Mouse (Mus musculus): ENCODE results near the gene Nhsl1.
A peak's percentile ranks its signal among the peaks of the same experiment; 100 is the strongest.
"Not testable (repeated sequence)": the region's sequence is repeated elsewhere in the genome, so short reads cannot be mapped to it uniquely, and the experiment has no call there.

Nhsl1 gene

GRCm38 (mm10) chr10:18448896-18449295 lies 130.1 kb downstream of the Nhsl1 start:
- DNase-seq, result not testable (repeated sequence)

GRCm38 (mm10) chr10:18453380-18453779 lies 134.6 kb downstream of the Nhsl1 start:
- peak; percentile 89 for DNase-seq

GRCm38 (mm10) chr10:18454161-18454560 lies 135.4 kb downstream of the Nhsl1 start:
- DNase-seq, result no peak

- no peak for DNase-seq
These were observed 136.6 kb downstream of the Nhsl1 start for GRCm38 (mm10) chr10:18455301-18455920.

- no peak for DNase-seq
These were observed 139.2 kb downstream of the Nhsl1 start for GRCm38 (mm10) chr10:18457808-18458475.

- no peak for DNase-seq
These were observed 142.6 kb downstream of the Nhsl1 start for GRCm38 (mm10) chr10:18461336-18461735.

GRCm38 (mm10) chr10:18463071-18463841 lies 144.5 kb downstream of the Nhsl1 start:
- no peak for DNase-seq

GRCm38 (mm10) chr10:18468396-18468795 lies 149.6 kb downstream of the Nhsl1 start:
- DNase-seq, result no peak

GRCm38 (mm10) chr10:18469279-18470135 lies 150.7 kb downstream of the Nhsl1 start:
- DNase-seq, result no peak

GRCm38 (mm10) chr10:18470351-18471060 lies 151.7 kb downstream of the Nhsl1 start:
- no peak for DNase-seq

- no peak for DNase-seq
These were observed 152.9 kb downstream of the Nhsl1 start for GRCm38 (mm10) chr10:18471648-18472047.

- DNase-seq, result no peak
These were observed 156.3 kb downstream of the Nhsl1 start for GRCm38 (mm10) chr10:18475126-18475525.

GRCm38 (mm10) chr10:18478294-18478693 lies 159.5 kb downstream of the Nhsl1 start:
- peak; percentile 24 for DNase-seq

- DNase-seq, result no peak
These were observed 160.5 kb downstream of the Nhsl1 start for GRCm38 (mm10) chr10:18479285-18479684.

- peak; percentile 17 for DNase-seq
These were observed 162.1 kb downstream of the Nhsl1 start for GRCm38 (mm10) chr10:18480836-18481235.

- DNase-seq, result peak; percentile 77
These were observed 163.9 kb downstream of the Nhsl1 start for GRCm38 (mm10) chr10:18482558-18483141.

- no peak for DNase-seq
These were observed 164.9 kb downstream of the Nhsl1 start for GRCm38 (mm10) chr10:18483658-18484057.

GRCm38 (mm10) chr10:18484731-18485130 lies 165.9 kb downstream of the Nhsl1 start:
- no peak for DNase-seq

GRCm38 (mm10) chr10:18488239-18488803 lies 169.5 kb downstream of the Nhsl1 start:
- DNase-seq, result no peak

GRCm38 (mm10) chr10:18489936-18490335 lies 171.2 kb downstream of the Nhsl1 start:
- DNase-seq, result no peak

GRCm38 (mm10) chr10:18491952-18492351 lies 173.2 kb downstream of the Nhsl1 start:
- DNase-seq, result no peak

Measured in right cerebral cortex, adult 18-20 months (tissue).